Mouse (Mus musculus) heart, postnatal 0 days (tissue): Measurements from ENCODE around the gene 9130023H24Rik. TPM values are rescaled to one million over a fixed set of nuclear protein-coding genes. Genes with fewer than 3 reads are reported as not detected.
A peak's percentile ranks its signal among the peaks of the same experiment; 100 is the strongest.

Experiments
- ATAC-seq: fragments of 200-750 bp; cut with Nextera tagmentation; 2 replicates; pipeline ENCODE4 v1.8.0; 2017; ENCODE audit warnings: low read depth, moderate number of reproducible peaks, moderate library complexity; ENCODE audit not compliant: insufficient read depth
- DNase-seq: peaks from one replicate; pipeline ENCODE4 v3.0.0-alpha.2; 2016; ENCODE audit warnings: low spot score
- H3K27ac ChIP-seq: fragments of 300-500 bp; sonication (generic); 2 replicates; pipeline ENCODE4 v1.5.1; 2014; ENCODE audit warnings: low read depth, mild to moderate bottlenecking
- H3K27me3 ChIP-seq: fragments of 300-500 bp; sonication (generic); 2 replicates; pipeline ENCODE4 v1.6.1; 2014; ENCODE audit warnings: low read length, mixed read lengths; ENCODE audit not compliant: control insufficient read depth, insufficient read depth
- H3K36me3 ChIP-seq: fragments of 300-500 bp; sonication (generic); replicated peaks from 2 replicates; pipeline ENCODE4 v1.6.1; 2014; ENCODE audit warnings: low read length, mixed read lengths; ENCODE audit not compliant: control insufficient read depth, insufficient read depth
- H3K4me1 ChIP-seq: fragments of 300-500 bp; sonication (generic); 2 replicates; pipeline ENCODE4 v1.6.1; 2014; ENCODE audit warnings: antibody characterized with exemption; ENCODE audit not compliant: control insufficient read depth, insufficient read depth
- H3K4me2 ChIP-seq: fragments of 300-500 bp; sonication (generic); 2 replicates; pipeline ENCODE4 v1.6.1; 2014; ENCODE audit warnings: low read depth, mild to moderate bottlenecking, low read length, moderate library complexity
- H3K4me3 ChIP-seq: fragments of 300-500 bp; sonication (generic); 2 replicates; pipeline ENCODE4 v1.5.1; 2014; ENCODE audit warnings: low read depth, low read length
- H3K9ac ChIP-seq: fragments of 300-500 bp; sonication (generic); replicated peaks from 2 replicates; pipeline ENCODE4 v1.6.1; 2014; ENCODE audit warnings: low read depth, low read length, mixed read lengths
- H3K9me3 ChIP-seq: fragments of 300-500 bp; sonication (generic); replicated peaks from 2 replicates; pipeline ENCODE4 v1.6.1; 2016; ENCODE audit warnings: low read length; ENCODE audit not compliant: control insufficient read depth
- CTCF ChIP-seq: IDR thresholded peaks from 2 replicates; pipeline ENCODE4 v1.5.1; 2016; ENCODE audit warnings: antibody characterized with exemption, control low read depth, low read depth
- EP300 ChIP-seq: IDR thresholded peaks from 2 replicates; pipeline ENCODE4 v1.6.1; 2016; ENCODE audit warnings: antibody characterized with exemption, low read depth
- WGBS: fragments of 180-500 bp; shearing (Covaris S2); extraction: QIAGEN DNeasy Blood & Tissue Kit; methylation state at CpG from one replicate; pipeline ENCODE4 v1.1.7; 2014; 5-methylcytosine and 5-hydroxymethylcytosine counted together
- polyA plus RNA-seq: library from polyadenylated mRNA; unstranded; fragments of >200 nt; fragmentation: Nextera tagmentation; extraction: Ambion mirVana; gene quantifications from 2 replicates; pipeline ENCODE4 v1.2.1, GENCODE M21; 2015
- total RNA-seq: library from RNA; depleted of rRNA; stranded (reverse); fragments of >200 nt; gene quantifications from 2 replicates; pipeline ENCODE4 v1.2.3, GENCODE M21; 2014; ENCODE audit warnings: low replicate concordance; rRNA removed

The 9130023H24Rik gene
- 3.6 and 3.9 TPM in 2 replicates for total RNA-seq
- 4.4 and 5.1 TPM in 2 replicates for polyA plus RNA-seq

GRCm38 (mm10) chr7:128237927-128238778, at the start of gene 9130023H24Rik:
TSS of gene 9130023H24Rik (minus strand) at chr7:128238031.
- Histone ChIP-seq H3K27me3 (no peaks in the 10 kb centered on the region), H3K4me2 (peak within 1 kb of the TSS; percentile 86), H3K4me3 (peak within 1 kb of the TSS; percentile 76), H3K4me1 (no peaks in the 10 kb centered on the region; the same call in 1 of the 2 replicates), H3K36me3 (peaks cover 41% of the 10 kb centered on the region), H3K27ac (peak within 1 kb of the TSS; percentile 99), H3K9me3 (no peaks in the 10 kb centered on the region), H3K9ac (peak within 1 kb of the TSS; percentile 79)
- ATAC-seq = peak; percentile 91
- WGBS = under 1% methylated on average over 67 of the region's 72 CpGs
- TF ChIP-seq EP300 (no peak; the same call in 1 of the 2 replicates), CTCF (0 out of 2 replicates have a peak, but pooled peaks have one; percentile 13)
- peak; percentile 99 for DNase-seq

- WGBS = 89% methylated on average over 8 of the region's 8 CpGs
- Histone ChIP-seq H3K27ac (no peak overlapping the region), H3K4me1 (0 out of 2 replicates have a peak, but pooled peaks cover 8% of the 10 kb centered on the region), H3K9ac (no peak overlapping the region), H3K4me3 (no peak overlapping the region), H3K27me3 (no peaks in the 10 kb centered on the region), H3K9me3 (no peaks in the 10 kb centered on the region), H3K36me3 (peaks cover 22% of the 10 kb centered on the region), H3K4me2 (no peak overlapping the region)
- TF ChIP-seq EP300 (no peak), CTCF (no peak)
- ATAC-seq = no peak
- DNase-seq = no peak
Measured at GRCm38 (mm10) chr7:128285060-128285459, 47.2 kb upstream of the 9130023H24Rik start.

GRCm38 (mm10) chr7:128284047-128284446, 46.2 kb upstream of the 9130023H24Rik start:
- Histone ChIP-seq H3K27ac (no peak overlapping the region), H3K4me3 (no peak overlapping the region), H3K9ac (no peak overlapping the region), H3K4me1 (0 out of 2 replicates have a peak, but pooled peaks cover 8% of the 10 kb centered on the region), H3K27me3 (no peaks in the 10 kb centered on the region), H3K4me2 (no peak overlapping the region), H3K9me3 (no peaks in the 10 kb centered on the region), H3K36me3 (peaks cover 26% of the 10 kb centered on the region)
- no peak for TF ChIP-seq CTCF
- TF ChIP-seq EP300 = no peak
- DNase-seq (no peak), ATAC-seq (no peak)
- WGBS = 63% methylated on average over 5 of the region's 5 CpGs

GRCm38 (mm10) chr7:128282532-128283244, 44.9 kb upstream of the 9130023H24Rik start:
- no peaks in the 10 kb centered on the region for H3K27me3 ChIP-seq
- no peaks in the 10 kb centered on the region for H3K4me1 ChIP-seq
- no peaks in the 10 kb centered on the region for H3K9me3 ChIP-seq
- peaks cover 21% of the 10 kb centered on the region for H3K36me3 ChIP-seq
- no peak overlapping the region for H3K4me2 ChIP-seq
- ATAC-seq = no peak
- H3K9ac ChIP-seq = no peak overlapping the region
- DNase-seq = no peak
- TF ChIP-seq CTCF = no peak
- TF ChIP-seq EP300 = no peak
- 39% methylated on average over 7 of the region's 7 CpGs for WGBS
- H3K4me3 ChIP-seq = no peak overlapping the region
- H3K27ac ChIP-seq = no peak overlapping the region

GRCm38 (mm10) chr7:128281765-128282164, 43.9 kb upstream of the 9130023H24Rik start:
- peaks cover 18% of the 10 kb centered on the region; the same call in 1 of the 2 replicates for H3K36me3 ChIP-seq
- WGBS = 86% methylated on average over 11 of the region's 11 CpGs
- ATAC-seq = no peak

More at GRCm38 (mm10) chr7:128281765-128282164, 43.9 kb upstream of the 9130023H24Rik start:
- no peaks in the 10 kb centered on the region for H3K9me3 ChIP-seq
- no peak overlapping the region for H3K4me2 ChIP-seq
- no peaks in the 10 kb centered on the region for H3K4me1 ChIP-seq
- no peak overlapping the region for H3K9ac ChIP-seq
- no peak for DNase-seq
- H3K27me3 ChIP-seq = no peaks in the 10 kb centered on the region
- TF ChIP-seq CTCF = no peak
- no peak overlapping the region for H3K4me3 ChIP-seq
- H3K27ac ChIP-seq = no peak overlapping the region
